Mouse (Mus musculus) left cerebral cortex, adult 11 months (tissue): ENCODE measurements around the gene Zc2hc1c.
A peak's percentile ranks its signal among the peaks of the same experiment; 100 is the strongest.

Source experiments
- DNase-seq: peaks from one replicate; pipeline ENCODE4 v3.0.0; 2022; ENCODE audit warnings: low spot score

The Zc2hc1c gene

DNA sequence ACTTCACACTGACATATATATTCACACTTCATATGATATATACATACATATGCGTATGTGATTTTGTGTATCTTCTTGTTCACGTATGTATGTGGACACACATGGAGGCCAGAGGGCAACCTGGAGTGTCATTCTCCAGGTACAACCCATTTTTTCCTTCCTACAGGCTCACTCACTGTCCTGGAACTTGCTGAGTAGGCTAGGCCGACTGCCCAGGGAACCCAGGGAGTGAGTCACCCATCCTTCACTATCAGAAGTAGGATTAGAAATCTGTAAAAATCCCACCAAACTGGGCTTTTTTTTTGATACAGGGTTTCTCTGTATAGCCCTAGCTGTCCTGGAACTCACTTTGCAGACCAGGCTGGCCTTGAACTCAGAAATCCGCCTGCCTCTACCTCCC, 3.4 kb upstream of the Zc2hc1c start:
- DNase-seq, result no peak

DNA sequence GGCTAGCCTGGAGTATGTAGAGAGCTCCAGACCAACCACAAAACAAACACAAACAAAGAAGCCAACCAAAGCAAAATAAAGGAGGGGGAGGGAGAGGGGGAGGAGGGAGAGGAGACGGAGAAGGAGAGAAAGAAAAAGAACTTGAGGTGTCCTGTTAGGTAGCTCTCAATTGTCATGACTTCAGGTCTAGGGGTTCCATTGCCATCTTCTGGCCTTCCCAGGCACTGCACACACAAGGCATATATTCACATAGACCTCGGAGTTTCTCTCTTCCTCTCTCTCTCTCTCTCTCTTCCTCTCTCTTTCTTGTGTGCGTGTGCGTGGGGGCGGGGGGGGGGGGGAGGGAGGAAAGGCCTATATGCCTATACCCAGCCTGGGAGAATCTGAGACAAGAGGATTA, 1.4 kb upstream of the Zc2hc1c start:
- DNase-seq, result no peak

DNA sequence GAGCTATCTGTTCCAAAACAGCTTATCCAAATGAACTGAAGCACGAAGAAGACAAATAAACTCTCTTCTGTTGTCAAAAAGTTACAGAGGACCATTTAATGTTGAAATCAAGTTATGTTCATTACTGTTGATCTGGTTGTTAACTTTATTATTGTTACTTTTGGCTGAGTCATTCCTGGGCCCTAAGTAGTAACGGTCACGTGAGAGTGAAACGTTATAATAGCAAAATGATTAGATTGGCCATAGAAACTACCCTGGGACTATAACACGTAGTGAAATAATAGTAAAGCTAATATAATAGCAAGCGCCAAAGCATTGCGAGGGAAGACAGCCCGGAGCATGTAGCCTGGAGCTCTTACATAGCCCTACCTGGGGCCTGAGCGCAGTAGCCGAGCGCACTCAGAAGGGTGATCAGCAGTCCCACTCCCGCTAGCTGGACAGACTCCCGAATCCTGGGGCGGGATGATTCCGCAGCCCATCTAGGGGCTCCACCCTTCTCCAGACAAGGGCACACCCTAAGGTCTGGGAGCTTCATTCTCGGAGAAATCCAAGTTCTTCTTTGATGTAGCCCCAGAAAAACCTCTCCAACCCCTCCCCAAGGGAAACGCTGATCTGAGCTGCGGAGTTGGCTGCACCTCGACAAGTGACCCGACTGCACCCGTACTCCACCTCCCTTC, 444 bp upstream of the Zc2hc1c start, which contains the start of gene Acyp1:
Acyp1 (minus strand) TSS at position 630 of the 677 bp plus-strand sequence.
- no peak for DNase-seq

DNA sequence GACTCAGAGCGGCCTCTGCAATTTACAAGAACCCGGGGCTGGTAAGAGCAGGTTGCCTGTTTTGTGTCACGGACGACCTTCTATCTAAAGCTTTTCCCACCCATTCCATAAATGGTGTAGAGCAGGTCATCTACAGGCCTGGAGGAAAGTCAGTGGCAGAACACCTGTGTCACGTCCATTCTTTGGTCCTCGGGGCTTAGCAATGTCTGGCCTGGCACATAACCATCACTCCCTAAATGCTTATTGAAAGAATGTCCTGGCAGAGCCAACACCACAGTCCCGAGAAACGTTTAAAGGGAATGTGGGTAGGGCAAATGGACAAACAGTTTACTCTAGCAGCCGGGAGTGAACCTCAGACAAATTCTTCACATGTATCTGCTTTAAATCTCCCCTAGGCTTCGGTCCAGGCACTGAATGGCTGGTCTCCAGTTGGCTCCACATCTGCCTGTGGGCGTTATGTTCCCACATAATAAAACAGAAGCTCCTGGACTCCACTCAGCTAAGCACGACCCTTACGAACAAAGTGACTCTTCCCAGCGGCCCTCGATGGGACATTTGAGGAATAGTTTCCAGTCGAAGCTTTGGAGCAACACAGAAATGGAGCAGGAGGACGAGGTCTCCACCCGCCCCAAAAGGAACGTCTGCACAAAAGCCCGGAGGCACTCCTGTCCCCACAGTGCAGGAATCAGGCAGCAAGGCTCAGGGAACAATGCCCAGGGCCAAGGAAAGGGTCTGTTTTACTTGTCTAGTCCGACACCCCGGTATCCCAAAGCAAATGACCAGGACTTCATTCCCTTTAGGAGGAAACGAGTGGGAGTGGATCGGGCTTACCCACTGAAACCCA, 988 bp downstream of the Zc2hc1c start:
- DNase-seq, result no peak

DNA sequence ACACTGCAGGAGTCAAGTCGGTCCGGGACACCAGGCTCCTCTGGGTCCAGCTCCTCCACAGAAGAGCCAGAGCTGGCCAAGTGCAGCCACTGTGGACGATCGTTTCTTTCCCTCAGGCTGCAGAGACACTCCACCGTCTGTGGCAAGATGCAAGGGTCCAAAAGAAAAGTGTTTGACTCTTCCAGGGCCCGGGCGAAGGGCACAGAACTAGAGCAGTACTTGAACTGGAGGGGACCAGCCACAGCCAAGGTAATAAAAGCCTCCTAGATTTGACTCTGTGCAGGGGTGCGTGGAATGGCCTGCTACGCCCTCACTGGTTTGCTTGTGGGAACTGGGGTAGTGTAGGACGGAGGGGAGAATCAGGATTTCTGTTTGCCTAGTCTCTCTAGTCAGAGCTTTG, 2.2 kb downstream of the Zc2hc1c start:
- no peak for DNase-seq

DNA sequence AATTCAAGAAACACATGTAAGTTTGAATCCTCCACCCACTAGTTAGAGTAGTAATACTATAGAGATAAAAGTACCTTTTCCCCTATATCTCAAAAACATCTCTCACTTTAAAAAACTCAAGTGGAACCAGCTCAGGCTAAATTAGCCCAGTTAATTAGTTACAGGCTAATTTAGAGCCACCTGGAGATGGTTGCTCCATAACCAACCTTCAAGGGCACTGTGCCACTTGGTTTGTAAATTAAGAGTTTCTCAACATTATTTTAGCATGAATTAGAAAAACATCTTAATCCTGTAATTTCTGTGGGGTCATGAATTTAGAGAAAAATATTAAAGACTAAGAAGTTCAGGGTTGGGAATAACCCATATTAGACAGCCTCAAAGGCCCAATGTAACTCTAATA, 3.1 kb downstream of the Zc2hc1c start:
- DNase-seq, result no peak

DNA sequence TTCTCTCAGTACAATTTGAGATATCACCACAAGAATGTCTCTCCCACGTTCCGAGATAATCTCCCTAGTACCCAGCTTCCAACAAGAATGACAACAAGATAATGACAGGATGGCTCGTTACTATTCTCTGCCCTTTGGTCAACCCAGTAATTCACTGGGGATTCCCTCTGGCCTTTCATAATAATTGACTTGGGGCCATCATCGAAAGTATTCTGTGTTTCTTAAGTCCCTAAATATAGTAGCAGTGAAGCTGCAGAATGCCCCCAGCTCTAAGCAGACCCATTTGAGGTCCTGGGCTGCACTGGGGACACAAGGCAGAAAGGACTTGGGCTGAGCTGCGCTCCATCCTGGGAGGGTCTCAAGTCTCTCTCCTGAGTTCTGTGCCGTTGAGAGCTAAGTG, 3.9 kb downstream of the Zc2hc1c start:
- no peak for DNase-seq

DNA sequence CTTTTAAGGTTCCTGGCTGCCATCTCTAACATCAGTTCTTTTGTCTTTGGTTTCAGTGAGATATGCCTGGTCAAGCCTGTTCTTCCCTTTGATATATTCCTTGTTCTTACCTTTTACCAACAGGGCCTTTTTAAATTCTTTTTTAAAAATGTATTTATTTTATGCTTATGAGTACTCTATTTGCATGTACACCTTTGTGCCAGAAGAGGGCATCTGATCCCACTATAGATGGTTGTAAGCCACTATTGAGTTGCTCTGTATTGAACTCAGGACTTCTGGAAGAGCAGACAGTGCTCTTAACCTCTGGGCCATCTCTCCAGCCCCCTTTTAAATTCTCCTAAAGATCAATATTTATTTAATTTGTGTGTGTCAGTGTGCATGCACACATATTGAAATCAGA, 4.5 kb downstream of the Zc2hc1c start:
- no peak for DNase-seq

DNA sequence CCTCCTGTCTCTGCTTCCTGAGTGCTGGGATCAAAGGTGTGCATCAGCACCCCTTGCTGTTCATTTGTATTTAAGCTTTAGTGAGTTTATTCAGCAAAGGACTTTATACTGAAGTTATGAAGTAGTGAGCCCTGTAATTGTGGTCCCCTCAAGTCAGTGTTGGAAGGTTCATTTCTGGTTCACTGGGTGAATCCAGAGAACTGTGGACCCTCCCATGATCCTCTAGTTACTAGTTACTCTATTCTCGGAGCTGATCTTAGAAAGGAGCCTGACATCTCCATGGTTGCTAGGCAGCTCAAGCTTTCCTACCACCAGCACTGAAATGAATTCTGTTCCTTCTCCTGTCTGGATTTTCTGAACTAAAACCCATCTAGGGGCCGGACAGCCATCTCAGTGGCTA, 7.1 kb downstream of the Zc2hc1c start:
- DNase-seq, result no peak

DNA sequence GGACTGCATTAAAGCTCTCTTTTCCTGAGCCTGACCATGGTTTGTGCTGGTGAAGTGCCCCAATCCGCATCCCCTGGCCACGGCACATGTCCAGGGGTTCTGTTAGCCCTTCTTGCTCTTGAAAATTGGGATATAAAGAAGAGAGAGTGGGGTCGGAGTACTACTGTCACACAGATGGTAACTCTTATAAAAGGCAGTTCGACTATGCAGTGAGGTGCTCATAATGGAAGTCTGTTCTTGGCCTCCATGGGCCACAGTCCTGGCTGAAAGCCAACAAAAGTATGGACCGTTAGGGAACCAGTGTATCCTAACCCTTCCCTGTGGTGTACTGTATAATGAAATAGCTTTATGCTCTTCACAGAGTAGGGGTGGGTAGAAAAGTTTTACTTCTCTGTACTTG, 8.5 kb downstream of the Zc2hc1c start:
- DNase-seq, result no peak

DNA sequence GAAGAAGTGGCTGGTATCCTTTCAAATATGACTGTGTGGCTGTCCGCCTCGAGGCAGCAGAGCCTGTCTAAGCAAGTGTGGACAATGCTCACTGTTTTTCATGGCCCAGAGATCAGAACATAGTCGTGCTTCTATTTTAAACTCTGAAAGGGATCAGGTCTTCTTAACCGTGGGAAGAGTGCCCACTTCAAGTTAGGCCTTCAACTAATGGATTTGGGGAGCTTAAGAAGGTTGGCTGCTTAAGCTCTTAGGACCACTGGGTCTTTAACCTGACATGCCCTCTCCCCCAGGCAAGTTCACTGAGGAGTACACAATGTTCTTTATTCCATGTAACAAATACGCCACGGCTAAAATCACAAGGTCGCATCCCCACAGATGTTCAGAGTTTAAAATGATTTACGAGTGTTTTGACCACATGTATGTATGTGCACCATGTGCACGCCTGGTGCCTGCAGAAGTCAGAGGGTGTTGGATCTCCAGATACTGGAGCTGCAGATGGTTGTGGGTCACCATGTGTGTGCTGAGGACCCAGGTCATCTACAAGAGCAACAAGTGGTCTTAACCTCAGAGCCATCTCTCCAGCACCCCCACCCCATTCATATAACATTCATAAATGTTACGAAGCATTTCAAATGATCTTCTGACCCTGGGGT, 9.1 kb downstream of the Zc2hc1c start:
- DNase-seq, result no peak

DNA sequence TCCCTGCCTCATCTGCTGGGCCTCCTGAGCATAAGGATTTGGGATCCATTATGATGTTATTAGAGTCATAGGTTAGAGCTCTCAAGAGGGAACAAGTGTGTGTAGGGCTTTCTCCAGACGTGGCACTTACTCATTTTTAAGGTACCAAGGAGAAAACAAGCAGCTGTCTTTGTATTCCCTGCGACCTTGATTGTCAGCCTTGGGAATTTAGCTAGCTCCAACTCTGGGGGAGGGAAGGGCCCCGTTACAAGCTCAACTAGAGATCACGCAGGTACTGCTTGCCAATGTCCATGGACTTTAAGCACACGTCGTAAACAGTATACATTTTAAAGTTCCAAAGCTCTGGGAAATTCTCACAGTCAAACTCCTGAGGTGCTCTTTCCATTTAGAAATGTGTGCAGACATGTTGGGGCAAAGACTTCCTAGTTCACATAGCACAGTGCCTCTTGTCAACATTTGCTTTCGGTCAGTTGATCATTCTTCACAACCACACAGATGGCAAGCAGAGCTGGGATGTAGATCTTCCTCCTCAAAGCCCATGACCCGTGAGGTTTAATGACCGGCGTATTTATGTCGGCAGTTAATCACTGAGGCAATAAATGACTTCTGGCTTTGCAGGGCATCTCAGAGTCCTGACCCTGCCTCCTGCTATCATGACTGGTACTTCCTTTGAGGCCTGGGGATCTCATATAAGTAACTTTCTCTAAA, 9.9 kb downstream of the Zc2hc1c start:
- no peak for DNase-seq

DNA sequence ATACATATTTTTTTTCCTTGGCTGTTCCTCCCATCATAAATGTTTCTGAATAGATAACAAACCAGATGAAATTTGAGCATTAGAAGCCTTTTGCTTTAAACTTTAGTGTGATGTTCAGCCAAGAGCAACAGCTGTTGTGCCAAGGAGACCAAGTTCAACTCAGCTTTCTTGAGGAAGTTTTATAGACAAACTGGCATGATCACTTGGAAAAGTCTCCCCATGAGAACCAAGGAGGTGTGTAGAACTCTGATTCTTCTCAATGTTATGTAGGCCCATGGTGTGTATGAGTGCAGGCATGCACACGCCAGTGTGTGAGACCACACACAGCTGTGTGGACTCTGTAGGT, 10.4 kb downstream of the Zc2hc1c start:
- DNase-seq, result no peak

DNA sequence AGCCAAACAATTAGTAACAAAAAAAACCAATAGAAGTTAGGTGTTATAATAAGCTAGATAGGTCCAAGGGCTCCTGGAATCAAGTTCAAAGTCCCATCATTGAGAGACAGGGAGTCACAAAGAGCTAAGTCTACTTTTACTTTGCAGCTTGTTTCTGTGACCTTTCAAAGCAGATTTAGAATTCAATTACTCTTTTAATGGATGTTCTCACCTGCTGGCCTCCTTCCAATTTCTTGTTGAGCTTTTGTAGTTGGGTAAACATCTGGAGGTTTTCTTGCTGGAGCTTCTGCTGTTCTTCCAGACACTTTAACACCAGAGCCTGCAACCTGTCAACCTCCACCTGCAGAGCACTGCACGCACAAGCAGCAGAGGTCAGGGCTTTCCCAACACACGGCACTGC, 14.9 kb downstream of the Zc2hc1c start:
- DNase-seq, result no peak

DNA sequence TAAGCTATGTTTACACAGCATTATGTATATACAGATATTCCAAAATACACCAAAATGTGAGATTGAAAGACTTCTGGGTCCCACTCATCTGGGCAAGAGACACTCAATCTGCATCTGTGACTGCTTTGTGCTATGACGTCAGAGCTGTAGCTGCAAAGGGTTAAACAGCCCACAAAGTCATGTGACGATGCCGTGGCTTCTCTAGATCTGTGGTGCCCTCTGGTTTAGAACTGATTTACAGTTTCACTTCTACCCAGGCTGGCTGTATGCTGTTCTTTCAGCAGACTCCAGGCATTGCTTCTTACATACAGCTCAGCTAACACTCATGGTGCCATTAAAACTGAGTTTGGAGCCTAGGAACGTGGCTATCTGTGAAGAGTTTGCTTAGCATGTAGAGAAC, 16.3 kb downstream of the Zc2hc1c start:
- DNase-seq, result no peak

DNA sequence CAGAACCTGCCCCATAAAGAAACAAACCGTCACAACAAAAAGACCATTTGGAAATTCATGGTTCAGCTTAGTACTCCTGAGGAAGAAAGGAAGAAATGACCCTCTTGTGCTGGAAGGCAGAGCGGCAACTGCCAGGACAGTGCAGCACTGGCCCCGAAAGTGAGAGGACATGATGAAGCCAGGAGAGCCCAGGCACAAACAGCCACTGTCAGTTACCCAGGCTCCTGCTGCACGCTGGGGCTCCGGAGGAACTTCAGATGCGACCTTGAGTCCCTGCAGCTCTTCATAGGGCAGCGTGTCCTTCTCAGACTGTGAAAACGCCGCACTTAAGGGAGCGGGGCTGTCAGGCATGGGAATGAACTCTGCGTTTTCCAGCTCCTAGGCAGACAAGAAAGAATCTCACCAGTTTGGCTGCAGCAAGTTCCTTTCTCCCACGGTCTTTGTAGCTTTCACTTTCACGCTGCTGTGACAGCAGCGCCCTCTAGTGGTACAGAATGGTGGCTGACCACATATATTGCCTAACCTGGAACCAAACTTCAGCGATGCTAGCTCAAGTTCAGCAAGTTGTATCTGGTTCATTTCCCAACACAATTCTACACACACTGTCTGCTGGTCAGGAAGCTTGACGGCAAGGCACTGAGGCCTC, 17.0 kb downstream of the Zc2hc1c start:
- peak; percentile 78 for DNase-seq

DNA sequence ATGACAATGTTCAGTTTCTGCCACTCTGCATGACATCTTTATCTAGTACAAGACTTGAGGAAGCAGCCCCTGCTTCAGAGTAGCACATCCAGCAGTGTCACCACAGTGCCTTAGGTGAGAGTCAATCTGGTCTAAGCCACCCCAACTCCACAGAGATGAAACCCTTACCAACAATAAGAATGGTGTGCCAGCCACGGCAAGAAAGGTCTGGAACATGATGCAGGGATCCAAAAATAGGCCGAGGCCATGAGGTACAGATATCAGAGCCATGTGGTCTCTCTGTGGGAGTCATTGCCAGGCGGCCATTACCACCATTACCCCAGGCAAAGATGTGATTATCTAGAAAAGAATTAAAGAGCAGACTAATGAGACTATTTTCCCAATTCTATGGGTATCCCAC, 20.3 kb downstream of the Zc2hc1c start:
- no peak for DNase-seq

DNA sequence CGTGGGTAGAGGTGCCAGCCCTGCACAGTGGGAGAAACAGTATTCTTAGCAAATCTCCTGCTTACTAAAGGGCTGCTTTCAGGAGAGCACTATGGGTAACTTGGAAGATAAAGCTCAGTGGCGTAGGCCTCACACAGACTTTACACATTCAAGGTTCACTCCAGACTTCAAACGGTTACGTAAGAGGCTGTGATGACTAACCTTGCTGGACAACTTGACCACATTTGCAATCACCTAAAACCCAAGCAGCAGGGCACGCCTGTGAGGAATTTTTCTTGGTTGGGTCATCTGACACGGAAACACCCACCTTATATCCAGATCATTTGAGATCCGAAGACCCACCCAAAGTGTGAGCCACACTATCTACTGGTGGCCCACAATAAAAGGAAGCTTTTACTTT, 41.8 kb downstream of the Zc2hc1c start:
- no peak for DNase-seq

DNA sequence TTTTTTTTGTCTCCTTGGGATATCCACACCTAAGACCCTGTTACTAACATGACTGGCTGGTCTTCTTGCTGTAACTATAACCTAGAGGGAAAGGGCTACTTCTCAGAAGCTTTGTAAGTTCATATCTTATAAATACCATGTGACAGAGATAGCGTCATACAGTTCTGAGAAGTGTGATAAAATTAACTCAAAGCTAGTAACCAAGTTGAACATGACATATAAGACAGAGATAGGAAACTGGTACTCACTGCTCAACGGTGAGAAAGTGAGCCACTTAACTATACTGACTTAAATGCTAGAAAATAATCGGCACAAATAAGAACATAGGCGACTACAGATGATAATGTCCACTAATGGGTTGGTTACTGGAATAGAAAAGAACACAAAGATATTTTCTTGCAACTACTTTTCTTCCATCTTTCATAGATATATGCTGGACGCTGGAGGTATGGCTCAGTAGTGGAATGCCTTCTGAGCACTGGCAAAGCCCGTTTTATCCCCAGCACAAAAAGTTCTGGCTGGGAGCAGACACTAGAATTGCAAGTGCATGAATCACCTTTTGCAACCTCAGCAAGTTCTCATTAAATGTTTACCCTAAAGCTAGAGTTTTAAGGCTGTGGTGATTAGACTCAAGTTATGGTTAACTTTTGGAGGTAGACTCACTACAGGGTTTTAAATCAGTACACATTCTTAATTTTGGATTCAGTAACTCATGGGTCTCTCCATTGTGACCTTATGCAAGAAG, 49.3 kb downstream of the Zc2hc1c start:
- no peak for DNase-seq

DNA sequence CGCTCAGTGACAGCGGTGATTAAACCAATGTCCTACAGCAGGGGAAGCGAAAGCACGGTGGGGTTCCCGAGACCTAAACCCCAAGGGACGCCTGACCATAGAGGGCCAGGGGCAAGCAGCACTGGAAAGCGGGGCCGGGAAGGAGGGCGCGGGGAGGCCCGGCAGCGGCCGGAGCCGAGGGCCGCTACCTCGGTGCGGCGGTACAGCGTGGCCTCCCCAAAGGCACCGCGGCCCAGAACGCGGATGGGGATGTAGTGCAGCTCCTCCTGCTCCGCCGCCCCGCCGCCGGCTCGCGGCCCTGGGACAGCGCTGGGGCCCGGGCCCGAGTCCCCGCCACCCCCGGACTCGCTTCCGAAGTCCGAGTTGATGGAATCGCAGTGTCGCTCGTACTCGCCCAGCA, 50.4 kb downstream of the Zc2hc1c start:
- DNase-seq, result no peak

DNA sequence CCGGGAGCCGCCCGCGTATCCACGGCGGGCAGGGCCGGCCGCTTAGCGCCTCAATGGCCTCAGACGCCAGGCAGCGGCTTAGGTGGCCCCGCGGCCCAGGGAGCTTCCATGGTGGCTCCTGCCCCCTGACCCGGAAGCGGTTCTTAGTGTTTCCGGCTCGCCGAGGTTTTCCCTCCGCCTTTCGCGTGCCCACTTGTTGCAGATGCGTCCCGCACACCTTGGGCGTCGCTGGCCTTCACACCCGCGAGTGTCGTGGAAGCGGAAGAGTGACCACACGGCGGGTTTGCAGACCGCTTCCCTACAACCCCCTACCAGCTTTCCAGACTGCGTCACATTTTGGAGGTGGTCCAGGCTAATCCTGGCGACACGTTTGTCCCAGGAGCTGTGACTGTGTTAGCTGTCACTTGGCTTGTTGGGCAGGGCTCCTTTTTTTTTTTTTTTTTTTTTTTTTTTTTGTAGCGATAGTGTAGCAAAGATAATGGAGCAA, 50.9 kb downstream of the Zc2hc1c start, which contains the start of gene Nek9:
Nek9 (minus strand) TSS at position 120 of the 487 bp plus-strand sequence.
- peak; percentile 85 for DNase-seq
